Mouse (Mus musculus): ENCODE data around the gene Slc7a10. TPM values are rescaled to one million over a fixed set of nuclear protein-coding genes. Genes with fewer than 3 reads are reported as not detected.

Slc7a10 gene
- total and polyA plus RNA-seq, 3 experiments, result not detected

- H3K9me3 ChIP-seq (replicated peaks; ENCODE audit: insufficient read depth, low read length), result no peaks in the 10 kb centered on the region
- TF ChIP-seq SMC3 (IDR thresholded peaks at IDR 0.05; ENCODE audit: low read depth, low read length) (no peak), ZMIZ1 (IDR thresholded peaks at IDR 0.05; ENCODE audit: low read depth, low read length) (no peak)
These were observed 10.8 kb downstream of the Slc7a10 start for GRCm38 (mm10) chr7:35197022-35197421.

GRCm38 (mm10) chr7:35198981-35199754 is 13.0 kb downstream of the Slc7a10 start:
- Histone ChIP-seq H3K27me3 (ENCODE audit: control insufficient read depth in 1 of 2, insufficient read depth in 2 of 2, low read length in 2 of 2) (no peaks in the 10 kb centered on the region), H3K9ac (ENCODE audit: control insufficient read depth, low read depth, low read length, poor library complexity, severe bottlenecking) (no peak overlapping the region), H3K36me3 (ENCODE audit: control insufficient read depth in 1 of 2, insufficient read depth in 2 of 2, low read length in 2 of 2) (no peaks in the 10 kb centered on the region), H3K4me1 (ENCODE audit: control insufficient read depth in 1 of 2, insufficient read depth in 2 of 2, low read length in 2 of 2) (no peaks in the 10 kb centered on the region), H3K27ac (ENCODE audit: control insufficient read depth, low read depth, low read length) (no peak overlapping the region), H3K9me3 (replicated peaks; ENCODE audit: insufficient read depth, low read length) (no peaks in the 10 kb centered on the region), H3K79me2 (ENCODE audit: control insufficient read depth, insufficient read depth, low read length, poor library complexity) (no peaks in the 10 kb centered on the region), H3K4me3 (ENCODE audit: control insufficient read depth in 1 of 2, insufficient read depth in 1 of 2, low read depth in 2 of 2, low read length in 2 of 2) (no peak overlapping the region)
- no peak for DNase-seq (ENCODE audit: low read depth, low spot score)
- TF ChIP-seq MYB (IDR thresholded peaks at IDR 0.05; ENCODE audit: low read depth, low read length), result no peak
- no peak for TF ChIP-seq RAD21 (IDR thresholded peaks at IDR 0.05; ENCODE audit: low read depth, low read length)
- no peak for TF ChIP-seq HCFC1 (IDR thresholded peaks at IDR 0.05; ENCODE audit: low read depth, low read length)
- TF ChIP-seq POLR2A (IDR thresholded peaks at IDR 0.05; ENCODE audit: control insufficient read depth in 1 of 2, insufficient read depth in 1 of 2, low read depth in 1 of 2, low read length in 2 of 2, poor library complexity in 1 of 2), result no peak
- no peak for TF ChIP-seq MAX (IDR thresholded peaks at IDR 0.05; ENCODE audit: low read length)
- no peak for TF ChIP-seq ZC3H11A (IDR thresholded peaks at IDR 0.05; ENCODE audit: low read depth, low read length)
- TF ChIP-seq NELFE (IDR thresholded peaks at IDR 0.05; ENCODE audit: low read depth, low read length), result no peak
- TF ChIP-seq GATA1 (IDR thresholded peaks at IDR 0.05; ENCODE audit: low read depth, low read length), result no peak
- TF ChIP-seq MAZ (IDR thresholded peaks at IDR 0.05; ENCODE audit: low read depth, low read length), result no peak
- no peak for TF ChIP-seq MAFK (IDR thresholded peaks at IDR 0.05; ENCODE audit: borderline replicate concordance, low read depth, low read length)
- TF ChIP-seq JUND (IDR thresholded peaks at IDR 0.05; ENCODE audit: low read depth, low read length), result no peak
- no peak for TF ChIP-seq MXI1 (IDR thresholded peaks at IDR 0.05; ENCODE audit: low read depth, low read length)
- TF ChIP-seq TCF12 (IDR thresholded peaks at IDR 0.05; ENCODE audit: low read depth, low read length), result no peak
- no peak for TF ChIP-seq TBP (IDR thresholded peaks at IDR 0.05; ENCODE audit: low read depth, low read length)
- TF ChIP-seq SIN3A (IDR thresholded peaks at IDR 0.05; ENCODE audit: low read length), result no peak
- TF ChIP-seq RCOR1 (IDR thresholded peaks at IDR 0.05; ENCODE audit: low read depth, low read length), result no peak

More at GRCm38 (mm10) chr7:35197022-35197421, 10.8 kb downstream of the Slc7a10 start:
- Histone ChIP-seq H3K27me3 (ENCODE audit: control insufficient read depth in 1 of 2, insufficient read depth in 2 of 2, low read length in 2 of 2) (no peaks in the 10 kb centered on the region), H3K9ac (ENCODE audit: control insufficient read depth, low read depth, low read length, poor library complexity, severe bottlenecking) (no peak overlapping the region), H3K4me1 (ENCODE audit: control insufficient read depth in 1 of 2, insufficient read depth in 2 of 2, low read length in 2 of 2) (no peaks in the 10 kb centered on the region), H3K4me3 (ENCODE audit: control insufficient read depth in 1 of 2, insufficient read depth in 1 of 2, low read depth in 2 of 2, low read length in 2 of 2) (no peak overlapping the region), H3K36me3 (ENCODE audit: control insufficient read depth in 1 of 2, insufficient read depth in 2 of 2, low read length in 2 of 2) (no peaks in the 10 kb centered on the region), H3K79me2 (ENCODE audit: control insufficient read depth, insufficient read depth, low read length, poor library complexity) (no peaks in the 10 kb centered on the region), H3K27ac (ENCODE audit: control insufficient read depth, low read depth, low read length) (no peak overlapping the region)
- no peak for DNase-seq (ENCODE audit: low read depth, low spot score)

Data from MEL (cell line).